Comparison of ENCODE assay signal across 8 mouse cellular contexts in the genomic region with DNA sequence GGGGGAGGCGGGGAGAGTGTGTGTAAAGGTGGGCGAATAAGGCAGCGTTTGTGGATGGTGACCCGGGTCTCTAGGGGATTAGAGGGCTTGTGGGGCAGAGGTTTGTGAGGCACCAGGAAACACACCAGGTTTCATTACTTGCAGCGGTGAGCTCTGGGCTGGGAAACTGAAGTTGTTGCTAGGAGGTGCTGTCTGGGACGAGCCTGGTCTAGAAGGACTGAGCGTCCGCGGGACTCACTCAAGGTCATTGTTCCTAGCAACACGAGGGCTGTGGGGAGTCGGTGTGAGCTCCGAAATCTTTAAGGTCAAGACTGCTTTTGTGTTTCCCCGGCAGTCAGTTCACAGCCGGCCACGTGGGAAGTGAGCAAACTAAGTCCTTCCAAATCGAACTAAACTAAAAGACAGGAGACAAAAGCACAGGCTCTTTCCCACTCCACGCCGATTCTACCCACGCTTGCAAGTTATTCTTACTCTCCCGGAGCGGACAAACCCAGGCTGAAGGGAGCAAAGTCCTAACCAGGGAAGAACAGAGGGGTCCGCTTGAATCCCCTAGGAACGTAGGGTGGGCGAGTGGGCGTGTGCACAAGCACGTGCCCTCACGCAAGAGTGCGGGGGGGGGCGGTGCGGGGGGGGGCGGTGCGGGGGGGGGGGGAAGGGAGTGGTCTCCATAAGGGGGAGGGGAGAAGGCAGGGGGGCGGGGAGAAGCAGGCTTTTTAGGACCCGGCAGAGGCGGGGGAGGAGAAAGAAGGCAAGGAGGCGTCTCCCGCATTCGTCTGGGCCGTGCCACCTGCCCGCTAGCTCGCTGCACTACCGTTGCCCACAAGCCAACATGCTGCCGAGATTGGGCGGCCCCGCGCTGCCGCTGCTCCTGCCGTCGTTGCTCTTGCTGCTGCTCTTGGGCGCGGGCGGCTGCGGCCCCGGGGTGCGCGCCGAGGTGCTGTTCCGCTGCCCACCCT. TPM values are rescaled to one million over a fixed set of nuclear protein-coding genes. Genes with fewer than 3 reads are reported as not detected.
DNase-seq lines count a peak whose midpoint lies in the region; ATAC-seq and TF ChIP-seq lines count a peak whose summit lies in the region.

A gene (plus strand): TSS at position 753 of the 956 bp plus-strand sequence.

- WGBS in heart, embryonic 14.5 days, result 2% methylated on average over 50 of the region's 58 CpGs
- 5% methylated on average over 48 of the region's 58 CpGs for WGBS in heart, postnatal 0 days
- 6% methylated on average over 34 of the region's 58 CpGs for WGBS in lung, postnatal 0 days

- H3K4me1 ChIP-seq in heart, embryonic 14.5 days (ENCODE audit: control insufficient read depth in 2 of 2, insufficient read depth in 2 of 2, low read length in 2 of 2), result peaks cover 6 to 33% of the 10 kb centered on the region in 2 experiments; a peak in 3 of 4 replicates
- 0 out of 2 replicates have a peak, but pooled peaks cover 11% of the 10 kb centered on the region for H3K4me1 ChIP-seq in heart, postnatal 0 days (ENCODE audit: control insufficient read depth, insufficient read depth)
- peaks cover 8% of the 10 kb centered on the region for H3K4me1 ChIP-seq in lung, postnatal 0 days (ENCODE audit: insufficient read depth, low read depth, low read length)

- no peak for TF ChIP-seq CTCF in heart, postnatal 0 days (IDR thresholded peaks at IDR 0.05; ENCODE audit: low read depth)
- TF ChIP-seq CTCF in layer of hippocampus, adult 2 months (conservative IDR thresholded peaks at IDR 0.05), result no peak
- TF ChIP-seq CTCF in lung, postnatal 0 days (IDR thresholded peaks at IDR 0.05), result no peak

- TF ChIP-seq EP300 in heart, postnatal 0 days (IDR thresholded peaks at IDR 0.05; ENCODE audit: low read depth), result no peak
- no peak for TF ChIP-seq EP300 in lung, postnatal 0 days (IDR thresholded peaks at IDR 0.05)

- H3K9ac ChIP-seq in heart, embryonic 14.5 days (ENCODE audit: low read length), result peak within 1 kb of the TSS; percentile 74
- H3K9ac ChIP-seq in heart, postnatal 0 days (replicated peaks; ENCODE audit: low read depth, low read length), result no peak within 1 kb of the TSS
- no peak within 1 kb of the TSS for H3K9ac ChIP-seq in lung, postnatal 0 days (replicated peaks; ENCODE audit: low read depth)

- H3K27ac ChIP-seq in heart, embryonic 14.5 days (replicated peaks in 1 of 2; ENCODE audit: control insufficient read depth in 1 of 2, insufficient read depth in 1 of 2, low read depth in 2 of 2, low read length in 2 of 2), result 0 out of 4 replicates have a peak within 1 kb of the TSS, but pooled peaks have one; percentile 21 to 41
- no peak within 1 kb of the TSS for H3K27ac ChIP-seq in heart, postnatal 0 days (ENCODE audit: low read depth)
- H3K27ac ChIP-seq in layer of hippocampus, adult 2 months, result 0 out of 2 replicates have a peak within 1 kb of the TSS, but pooled peaks have one; percentile 32
- no peak within 1 kb of the TSS for H3K27ac ChIP-seq in lung, postnatal 0 days (ENCODE audit: low read length)

- no peaks in the 10 kb centered on the region for H3K9me3 ChIP-seq in heart, embryonic 14.5 days (ENCODE audit: control insufficient read depth, low read length)
- H3K9me3 ChIP-seq in heart, postnatal 0 days (replicated peaks; ENCODE audit: control insufficient read depth, low read length), result no peaks in the 10 kb centered on the region
- H3K9me3 ChIP-seq in lung, postnatal 0 days (ENCODE audit: low read length), result no peaks in the 10 kb centered on the region

- H3K4me3 ChIP-seq in heart, embryonic 14.5 days (ENCODE audit: control insufficient read depth in 1 of 2, insufficient read depth in 1 of 2, low read depth in 1 of 2, low read length in 2 of 2), result peak within 1 kb of the TSS; percentile 61 to 63
- H3K4me3 ChIP-seq in heart, postnatal 0 days (ENCODE audit: low read depth, low read length), result peak within 1 kb of the TSS; percentile 51
- H3K4me3 ChIP-seq in layer of hippocampus, adult 2 months, result peak within 1 kb of the TSS; percentile 56
- peak within 1 kb of the TSS; percentile 48 for H3K4me3 ChIP-seq in lung, postnatal 0 days (ENCODE audit: low read depth, low read length)

- peak within 1 kb of the TSS; percentile 99 for H3K4me2 ChIP-seq in heart, embryonic 14.5 days (ENCODE audit: low read length)
- H3K4me2 ChIP-seq in heart, postnatal 0 days (ENCODE audit: low read depth, low read length), result peak within 1 kb of the TSS; percentile 85
- H3K4me2 ChIP-seq in lung, postnatal 0 days (replicated peaks; ENCODE audit: low read depth, low read length), result peak within 1 kb of the TSS; percentile 97

- H3K36me3 ChIP-seq in heart, embryonic 14.5 days (ENCODE audit: control insufficient read depth, insufficient read depth, low read length), result no peaks in the 10 kb centered on the region
- no peaks in the 10 kb centered on the region for H3K36me3 ChIP-seq in heart, postnatal 0 days (replicated peaks; ENCODE audit: control insufficient read depth, insufficient read depth, low read length)
- H3K36me3 ChIP-seq in lung, postnatal 0 days (ENCODE audit: insufficient read depth, low read length), result no peaks in the 10 kb centered on the region

- 0 out of 2 replicates have a peak, but pooled peaks cover 3% of the 10 kb centered on the region for H3K27me3 ChIP-seq in heart, embryonic 14.5 days (ENCODE audit: control insufficient read depth, insufficient read depth, low read length)
- H3K27me3 ChIP-seq in heart, postnatal 0 days (ENCODE audit: control insufficient read depth, insufficient read depth, low read length), result peaks cover 39% of the 10 kb centered on the region
- peaks cover 5% of the 10 kb centered on the region; the same call in 1 of the 2 replicates for H3K27me3 ChIP-seq in lung, postnatal 0 days (replicated peaks; ENCODE audit: insufficient read depth, low read length)

- DNase-seq in heart, adult 8-10 months (ENCODE audit: low spot score), result no peak
- peak; percentile 65 to 66 for DNase-seq in cerebellum, postnatal 14 days
- peak; percentile 8 for DNase-seq in heart, postnatal 0 days (ENCODE audit: low spot score)
- DNase-seq in layer of hippocampus, adult 2 months (ENCODE audit: low spot score in 2 of 2), result no peak
- DNase-seq in lung, postnatal 0 days (ENCODE audit: low spot score), result peak; percentile 46
- peak; percentile 69 for DNase-seq in right cerebral cortex, postnatal 4 days
- DNase-seq in thymus, postnatal 10 days (ENCODE audit: low spot score in 2 of 2), result no peak

- ATAC-seq in heart, embryonic 14.5 days (ENCODE audit: insufficient number of reproducible peaks, insufficient read depth, low FRiP score, low read depth), result peak; percentile 44; the same call in 1 of the 2 replicates
- peak; percentile 36; the same call in 1 of the 2 replicates for ATAC-seq in heart, postnatal 0 days (ENCODE audit: insufficient read depth, low read depth)
- ATAC-seq in lung, postnatal 0 days, result peak; percentile 53

RNA-seq across cellular contexts. Expression of the gene that starts here (rescaled TPM):
- 53.2 and 67.5 TPM in 2 replicates for polyA plus RNA-seq in heart, embryonic 14.5 days (2014; fragmentation: Nextera tagmentation; extraction: Ambion mirVana)
- under 1 TPM in 3 of 4 experiments, not detected in 1; 0.27 to 0.66 (median 0.31) TPM for total RNA-seq in heart, adult 8-10 months (2022)
- total RNA-seq in heart, postnatal 0 days (2014; rRNA removed; ENCODE audit: low replicate concordance), result 24.1 and 140 TPM in 2 replicates
- polyA plus RNA-seq in heart, postnatal 0 days (2015; fragmentation: Nextera tagmentation; extraction: Ambion mirVana), result 10.2 and 12.7 TPM in 2 replicates
- 10 to 100 TPM; 43.6 to 44.2 TPM for total RNA-seq in layer of hippocampus, adult 2 months (2021)
- polyA plus RNA-seq in lung, postnatal 0 days (2015; fragmentation: Nextera tagmentation; extraction: Ambion mirVana), result 51.4 and 58.5 TPM in 2 replicates

Comparison
In these comparisons a context has a peak if more than half of its experiments do, and no peak if none do; other contexts are left out.
1. RNA of the gene that starts here (total RNA-seq): 24.1 to 140 TPM in heart, postnatal 0 days and 43.6 to 44.2 TPM in layer of hippocampus, adult 2 months; 0.27 to 0.66 TPM in heart, adult 8-10 months; every median in the first group is over 10 times any median in the second.
2. H3K27ac ChIP-seq: peak in heart, embryonic 14.5 days (2 of 2) and layer of hippocampus, adult 2 months (single experiment); none in heart, postnatal 0 days (single experiment) and lung, postnatal 0 days (single experiment).
3. DNase-seq: peak in cerebellum, postnatal 14 days (2 of 2), heart, postnatal 0 days (single experiment), lung, postnatal 0 days (single experiment) and right cerebral cortex, postnatal 4 days (single experiment); none in heart, adult 8-10 months (single experiment), layer of hippocampus, adult 2 months (0 of 2) and thymus, postnatal 10 days (0 of 2).
4. Peak in every context shown above with its lines, with median percentiles within 50 percentile points of each other: ATAC-seq, H3K4me2 ChIP-seq and H3K4me3 ChIP-seq.